Mouse (Mus musculus): ENCODE data around the gene Sun2. TPM values are rescaled to one million over a fixed set of nuclear protein-coding genes. Genes with fewer than 3 reads are reported as not detected.

The Sun2 gene
- polyA plus RNA-seq, 1 experiment = 101 TPM

DNA sequence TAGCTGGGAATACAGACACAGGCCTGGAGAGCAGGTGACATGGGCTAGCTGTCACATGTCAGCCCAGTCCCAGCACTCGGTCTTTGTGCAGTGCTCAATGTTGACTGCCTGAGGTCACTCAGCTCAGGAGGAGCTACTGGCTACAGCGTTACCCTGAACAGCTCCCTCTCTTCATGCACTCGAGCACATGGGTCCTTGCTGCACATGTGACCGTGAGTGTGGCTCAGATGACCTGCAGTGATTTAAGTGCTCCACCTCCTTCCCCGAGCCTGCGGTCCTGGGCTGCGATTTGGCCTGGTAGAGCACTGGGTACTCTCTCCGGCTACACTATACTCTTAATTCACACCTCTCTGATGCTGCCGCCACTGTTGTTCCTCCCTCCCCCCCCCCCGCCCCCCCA lies 23.8 kb upstream of the Sun2 start:
- H3K27me3 ChIP-seq (ENCODE audit: control insufficient read depth, insufficient read depth, low read length) = no peaks in the 10 kb centered on the region
- DNase-seq (ENCODE audit: low read depth in 1 of 2, low spot score in 2 of 2) = no peak
- WGBS = 88% methylated on average over 10 of the region's 10 CpGs
- H3K4me3 ChIP-seq (ENCODE audit: extremely low read depth, insufficient read depth, insufficient read length) = no peak overlapping the region
- no peak for TF ChIP-seq POLR2A (IDR thresholded peaks at IDR 0.05; ENCODE audit: low read depth, low read length)
- TF ChIP-seq CTCF (IDR thresholded peaks at IDR 0.05; ENCODE audit: extremely low read depth, insufficient read depth, insufficient read length, insufficient replicate concordance) = no peak
- H3K4me1 ChIP-seq (ENCODE audit: control insufficient read depth, insufficient read depth, insufficient read length) = peaks cover 5% of the 10 kb centered on the region; the same call in 1 of the 2 replicates
- H3K36me3 ChIP-seq (ENCODE audit: control insufficient read depth, insufficient read depth, low read length) = no peaks in the 10 kb centered on the region
- H3K27ac ChIP-seq (ENCODE audit: insufficient read depth, low read length) = no peak overlapping the region

DNA sequence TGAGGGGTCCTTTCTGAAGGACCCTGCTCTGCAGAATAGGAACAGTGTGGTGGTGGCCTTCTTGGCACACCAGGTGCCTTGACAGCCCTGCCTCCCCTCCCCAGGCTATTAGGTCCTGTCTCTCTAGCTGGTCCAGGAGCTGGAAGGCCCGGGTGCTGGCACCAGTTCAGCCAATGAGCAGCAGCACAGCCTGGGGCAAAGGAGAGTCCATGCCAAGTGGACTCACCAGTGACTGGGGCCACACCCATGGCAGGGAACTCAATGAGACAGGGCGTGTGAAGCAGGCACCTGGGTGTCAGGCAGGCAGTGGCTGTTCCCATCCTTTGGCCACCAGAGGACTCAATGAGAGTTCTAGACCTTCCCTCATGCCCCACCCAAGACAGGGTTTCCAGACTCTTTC lies 23.0 kb upstream of the Sun2 start:
- no peaks in the 10 kb centered on the region for H3K27me3 ChIP-seq (ENCODE audit: control insufficient read depth, insufficient read depth, low read length)
- H3K4me3 ChIP-seq (ENCODE audit: extremely low read depth, insufficient read depth, insufficient read length) = no peak overlapping the region
- H3K36me3 ChIP-seq (ENCODE audit: control insufficient read depth, insufficient read depth, low read length) = no peaks in the 10 kb centered on the region
- peaks cover 5% of the 10 kb centered on the region; the same call in 1 of the 2 replicates for H3K4me1 ChIP-seq (ENCODE audit: control insufficient read depth, insufficient read depth, insufficient read length)
- WGBS = 85% methylated on average over 2 of the region's 2 CpGs
- TF ChIP-seq CTCF (IDR thresholded peaks at IDR 0.05; ENCODE audit: extremely low read depth, insufficient read depth, insufficient read length, insufficient replicate concordance) (no peak), POLR2A (IDR thresholded peaks at IDR 0.05; ENCODE audit: low read depth, low read length) (no peak)
- no peak overlapping the region for H3K27ac ChIP-seq (ENCODE audit: insufficient read depth, low read length)
- no peak for DNase-seq (ENCODE audit: low read depth in 1 of 2, low spot score in 2 of 2)

DNA sequence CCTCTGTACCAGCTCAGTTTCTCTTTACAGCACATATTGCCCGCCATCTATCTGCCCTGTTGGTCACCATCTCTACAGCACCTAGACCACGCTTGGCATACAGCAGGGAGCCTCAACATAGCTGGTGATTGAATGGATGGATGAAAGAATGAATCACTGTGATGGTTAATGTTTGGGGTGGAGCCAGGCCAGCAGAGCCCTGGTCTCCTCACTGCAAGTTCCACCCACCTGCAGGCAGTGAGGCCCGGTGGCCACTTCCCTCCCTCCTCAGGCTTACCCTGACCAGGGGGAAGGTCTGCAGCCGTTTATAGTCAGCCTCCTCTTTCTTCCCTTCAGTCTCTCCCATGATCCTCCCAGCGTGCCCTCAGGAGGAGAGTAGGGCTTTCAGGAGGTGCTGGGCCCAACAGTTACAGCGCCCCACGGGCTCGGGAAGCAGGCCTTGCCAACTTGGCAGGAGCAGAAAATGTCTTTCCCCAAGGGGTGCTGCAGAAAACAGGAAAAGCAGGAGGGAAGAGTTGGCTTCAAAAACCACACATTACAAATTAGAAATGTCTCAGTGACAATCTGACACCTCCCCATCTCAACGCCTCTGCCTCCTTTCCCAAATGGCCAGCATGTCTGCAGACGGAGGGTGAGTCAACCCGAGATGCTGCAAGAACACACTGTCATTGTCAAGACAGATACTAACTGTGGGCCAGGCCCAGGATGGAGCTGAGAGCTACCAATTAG lies 22.4 kb upstream of the Sun2 start:
- Histone ChIP-seq H3K27ac (ENCODE audit: insufficient read depth, low read length) (no peak overlapping the region), H3K36me3 (ENCODE audit: control insufficient read depth, insufficient read depth, low read length) (no peaks in the 10 kb centered on the region), H3K4me1 (ENCODE audit: control insufficient read depth, insufficient read depth, insufficient read length) (peaks cover 5% of the 10 kb centered on the region; the same call in 1 of the 2 replicates), H3K4me3 (ENCODE audit: extremely low read depth, insufficient read depth, insufficient read length) (no peak overlapping the region), H3K27me3 (ENCODE audit: control insufficient read depth, insufficient read depth, low read length) (no peaks in the 10 kb centered on the region)
- DNase-seq (ENCODE audit: low read depth in 1 of 2, low spot score in 2 of 2) = no peak
- no peak for TF ChIP-seq POLR2A (IDR thresholded peaks at IDR 0.05; ENCODE audit: low read depth, low read length)
- no peak for TF ChIP-seq CTCF (IDR thresholded peaks at IDR 0.05; ENCODE audit: extremely low read depth, insufficient read depth, insufficient read length, insufficient replicate concordance)
- WGBS = 82% methylated on average over 11 of the region's 11 CpGs

DNA sequence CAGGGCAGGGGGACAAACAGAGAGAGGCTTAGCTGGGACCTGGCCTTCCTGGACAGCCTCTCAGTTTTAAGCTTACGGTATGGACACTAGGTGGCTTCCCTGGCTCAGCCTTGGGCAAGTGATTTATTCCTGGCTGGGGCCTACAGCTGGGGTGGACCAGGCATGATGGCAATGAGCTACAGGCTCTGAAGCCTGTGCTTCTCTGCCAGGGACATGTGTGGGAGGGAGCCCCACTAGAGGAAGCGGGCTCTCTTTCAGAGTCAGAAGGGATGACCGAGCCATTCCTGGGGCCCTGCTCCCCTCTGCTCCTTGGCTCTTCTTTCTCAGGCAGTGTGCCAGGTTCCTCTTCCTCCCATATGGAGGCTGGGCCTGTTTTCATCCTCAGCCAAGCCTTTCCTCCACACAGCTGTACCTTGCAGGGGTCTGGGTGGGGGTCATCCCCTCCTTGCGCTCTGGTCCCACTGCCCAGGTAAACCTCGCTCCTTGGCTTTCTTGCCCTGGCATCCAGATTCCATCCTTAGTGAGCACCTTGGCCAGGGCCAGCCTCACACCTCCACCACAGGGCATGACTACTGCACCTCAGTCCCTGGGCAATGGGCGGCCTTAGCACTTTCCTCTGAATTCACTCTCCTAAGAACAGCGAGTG lies 21.4 kb upstream of the Sun2 start:
- peaks cover 5% of the 10 kb centered on the region; the same call in 1 of the 2 replicates for H3K4me1 ChIP-seq (ENCODE audit: control insufficient read depth, insufficient read depth, insufficient read length)

DNA sequence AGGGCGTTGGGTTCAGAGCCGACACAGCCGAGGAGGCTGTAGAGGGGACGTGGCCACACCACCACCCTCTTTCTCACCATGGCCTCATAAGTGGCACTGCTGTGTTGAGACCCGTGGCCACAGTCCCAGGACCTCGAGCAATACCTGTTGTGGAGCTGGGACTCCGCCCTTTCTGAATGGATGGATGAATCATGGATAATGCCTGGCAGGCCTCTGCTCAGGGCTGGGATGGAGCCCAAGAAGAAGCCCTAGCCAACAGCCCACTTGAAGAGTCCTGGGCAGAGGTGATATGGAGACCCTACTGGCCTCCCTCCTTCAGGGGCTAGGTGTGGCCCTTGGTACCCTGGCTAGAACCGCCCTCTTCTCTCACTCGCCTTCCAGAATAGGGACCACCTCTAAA lies 20.7 kb upstream of the Sun2 start:
- Histone ChIP-seq H3K4me3 (ENCODE audit: extremely low read depth, insufficient read depth, insufficient read length) (no peak overlapping the region), H3K4me1 (ENCODE audit: control insufficient read depth, insufficient read depth, insufficient read length) (no peaks in the 10 kb centered on the region), H3K36me3 (ENCODE audit: control insufficient read depth, insufficient read depth, low read length) (no peaks in the 10 kb centered on the region), H3K27ac (ENCODE audit: insufficient read depth, low read length) (no peak overlapping the region), H3K27me3 (ENCODE audit: control insufficient read depth, insufficient read depth, low read length) (no peaks in the 10 kb centered on the region)
- no peak for DNase-seq (ENCODE audit: low read depth in 1 of 2, low spot score in 2 of 2)
- TF ChIP-seq CTCF (IDR thresholded peaks at IDR 0.05; ENCODE audit: extremely low read depth, insufficient read depth, insufficient read length, insufficient replicate concordance) (no peak), POLR2A (IDR thresholded peaks at IDR 0.05; ENCODE audit: low read depth, low read length) (no peak)
- 87% methylated on average over 9 of the region's 9 CpGs for WGBS

More for the DNA sequence above, 21.4 kb upstream of the Sun2 start:
- no peak for DNase-seq (ENCODE audit: low read depth in 1 of 2, low spot score in 2 of 2)
- TF ChIP-seq CTCF (IDR thresholded peaks at IDR 0.05; ENCODE audit: extremely low read depth, insufficient read depth, insufficient read length, insufficient replicate concordance) = no peak
- no peak for TF ChIP-seq POLR2A (IDR thresholded peaks at IDR 0.05; ENCODE audit: low read depth, low read length)
- no peaks in the 10 kb centered on the region for H3K36me3 ChIP-seq (ENCODE audit: control insufficient read depth, insufficient read depth, low read length)
- no peak overlapping the region for H3K27ac ChIP-seq (ENCODE audit: insufficient read depth, low read length)
- H3K4me3 ChIP-seq (ENCODE audit: extremely low read depth, insufficient read depth, insufficient read length) = no peak overlapping the region
- WGBS = 86% methylated on average over 7 of the region's 7 CpGs
- H3K27me3 ChIP-seq (ENCODE audit: control insufficient read depth, insufficient read depth, low read length) = no peaks in the 10 kb centered on the region

DNA sequence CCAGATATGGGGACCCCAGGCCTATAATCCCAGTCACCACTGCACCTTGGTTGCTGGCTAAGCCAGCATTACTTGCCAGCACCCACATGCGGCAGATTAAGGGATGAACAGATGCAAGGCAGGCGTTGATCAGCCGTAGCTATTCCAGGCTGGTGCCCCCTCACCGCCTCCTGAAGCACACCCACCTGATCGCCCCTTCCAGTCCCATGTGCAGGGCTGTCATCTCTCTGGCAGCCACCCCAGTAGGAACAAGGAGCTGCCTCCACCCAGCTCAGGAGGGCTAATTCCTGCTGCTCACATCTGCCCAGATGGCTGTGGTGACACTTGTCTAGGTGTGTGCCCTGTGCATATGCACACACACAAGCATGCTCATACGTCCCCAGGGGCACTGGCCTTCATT lies 18.6 kb upstream of the Sun2 start:
- Histone ChIP-seq H3K36me3 (ENCODE audit: control insufficient read depth, insufficient read depth, low read length) (no peaks in the 10 kb centered on the region), H3K27ac (ENCODE audit: insufficient read depth, low read length) (no peak overlapping the region)
- 88% methylated on average over 6 of the region's 6 CpGs for WGBS

DNA sequence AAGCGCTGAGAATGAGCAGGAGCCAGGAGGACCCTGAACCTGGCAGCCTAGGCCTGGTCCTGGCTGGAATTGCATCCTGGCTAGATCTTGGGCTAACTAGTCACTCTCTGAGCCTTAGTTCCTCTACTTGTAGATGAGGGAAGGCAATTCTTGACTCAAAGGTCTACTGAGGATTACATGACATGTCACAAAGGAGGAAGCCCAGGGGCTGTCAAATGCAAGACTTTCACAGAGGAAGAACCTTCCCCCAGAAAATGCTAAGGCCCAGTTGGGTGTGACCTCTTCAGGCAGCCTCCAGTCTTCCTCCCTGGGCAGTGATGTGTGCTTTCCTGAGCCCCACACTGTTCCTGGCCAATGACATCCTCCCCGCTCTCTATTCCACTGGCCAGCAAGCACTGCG lies 14.8 kb upstream of the Sun2 start:
- WGBS = 74% methylated on average over 3 of the region's 3 CpGs
- Histone ChIP-seq H3K4me3 (ENCODE audit: extremely low read depth, insufficient read depth, insufficient read length) (no peak overlapping the region), H3K27ac (ENCODE audit: insufficient read depth, low read length) (no peak overlapping the region)

More for the DNA sequence above, 18.6 kb upstream of the Sun2 start:
- H3K27me3 ChIP-seq (ENCODE audit: control insufficient read depth, insufficient read depth, low read length) = no peaks in the 10 kb centered on the region
- TF ChIP-seq POLR2A (IDR thresholded peaks at IDR 0.05; ENCODE audit: low read depth, low read length) = no peak
- no peak for TF ChIP-seq CTCF (IDR thresholded peaks at IDR 0.05; ENCODE audit: extremely low read depth, insufficient read depth, insufficient read length, insufficient replicate concordance)
- H3K4me1 ChIP-seq (ENCODE audit: control insufficient read depth, insufficient read depth, insufficient read length) = peaks cover 3% of the 10 kb centered on the region; the same call in 1 of the 2 replicates
- DNase-seq (ENCODE audit: low read depth in 1 of 2, low spot score in 2 of 2) = no peak
- no peak overlapping the region for H3K4me3 ChIP-seq (ENCODE audit: extremely low read depth, insufficient read depth, insufficient read length)

More for the DNA sequence above, 14.8 kb upstream of the Sun2 start:
- Histone ChIP-seq H3K4me1 (ENCODE audit: control insufficient read depth, insufficient read depth, insufficient read length) (peaks cover 4% of the 10 kb centered on the region; the same call in 1 of the 2 replicates), H3K27me3 (ENCODE audit: control insufficient read depth, insufficient read depth, low read length) (no peaks in the 10 kb centered on the region), H3K36me3 (ENCODE audit: control insufficient read depth, insufficient read depth, low read length) (no peaks in the 10 kb centered on the region)
- no peak for DNase-seq (ENCODE audit: low read depth in 1 of 2, low spot score in 2 of 2)
- no peak for TF ChIP-seq CTCF (IDR thresholded peaks at IDR 0.05; ENCODE audit: extremely low read depth, insufficient read depth, insufficient read length, insufficient replicate concordance)
- TF ChIP-seq POLR2A (IDR thresholded peaks at IDR 0.05; ENCODE audit: low read depth, low read length) = no peak
